Mouse (Mus musculus): ENCODE data around the gene Papss2. TPM values are rescaled to one million over a fixed set of nuclear protein-coding genes. Genes with fewer than 3 reads are reported as not detected.
A peak's percentile ranks its signal among the peaks of the same experiment; 100 is the strongest.

Gene Papss2
- polyA plus RNA-seq, 1 experiment from 2014 or later: 2.0 TPM

DNA sequence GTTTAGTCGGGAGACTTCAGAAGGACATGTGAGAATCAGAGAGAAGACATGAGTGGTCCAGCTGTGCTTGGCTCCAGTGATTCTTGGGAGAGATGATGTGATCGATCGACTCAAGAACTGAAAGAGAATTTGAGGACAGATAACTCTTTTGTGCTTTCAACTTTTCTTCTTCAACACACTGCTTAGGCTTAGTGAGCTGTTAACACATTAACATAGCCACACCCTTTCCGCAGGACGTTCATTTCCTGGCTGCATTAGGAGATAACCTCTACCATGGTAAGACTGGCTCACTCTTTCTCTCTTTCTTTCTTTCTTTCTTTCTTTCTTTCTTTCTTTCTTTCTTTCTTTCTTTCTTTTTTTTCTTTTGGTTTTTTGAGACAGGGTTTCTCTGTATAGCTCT is 25.9 kb upstream of the Papss2 start:
- Histone ChIP-seq H3K27me3 (replicated peaks) (no peaks in the 10 kb centered on the region), H3K9me3 (replicated peaks) (no peaks in the 10 kb centered on the region), H3K27ac (no peak overlapping the region), H3K36me3 (no peaks in the 10 kb centered on the region), H3K4me2 (peak overlapping the region; percentile 49), H3K4me1 (peaks cover 22% of the 10 kb centered on the region), H3K4me3 (no peak overlapping the region), H3K9ac (no peak overlapping the region; the same call in 1 of the 2 replicates)
- WGBS (ENCODE audit: insufficient replicate concordance): 27% methylated on average over 5 of the region's 5 CpGs
- ATAC-seq: peak; percentile 77

DNA sequence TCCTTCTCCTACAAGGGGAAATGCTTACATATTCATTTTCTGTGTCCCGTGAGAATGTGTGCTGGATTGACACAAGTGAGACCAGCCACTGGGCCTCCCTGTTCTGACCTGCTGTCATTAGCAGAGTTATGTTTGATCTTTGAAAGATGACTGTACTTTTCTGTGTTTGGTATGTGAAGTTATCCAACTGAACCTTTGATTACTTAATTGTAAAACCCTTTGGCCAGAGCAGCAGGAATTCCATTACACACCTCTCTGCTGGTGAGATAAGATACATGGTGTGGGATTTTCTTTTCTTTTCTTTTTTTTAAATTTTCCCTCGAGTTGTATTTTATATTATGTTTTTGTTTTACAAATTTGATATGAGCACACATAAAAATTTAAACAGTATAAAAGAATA is 23.4 kb upstream of the Papss2 start:
- no peak overlapping the region for H3K4me2 ChIP-seq
- no peak overlapping the region for H3K4me3 ChIP-seq
- peaks cover 22% of the 10 kb centered on the region for H3K4me1 ChIP-seq
- no peaks in the 10 kb centered on the region for H3K9me3 ChIP-seq (replicated peaks)
- no peaks in the 10 kb centered on the region for H3K27me3 ChIP-seq (replicated peaks)
- no peaks in the 10 kb centered on the region for H3K36me3 ChIP-seq
- H3K9ac ChIP-seq: no peak overlapping the region
- no peak for ATAC-seq
- no peak overlapping the region for H3K27ac ChIP-seq
- 49% methylated on average over 2 of the region's 2 CpGs for WGBS (ENCODE audit: insufficient replicate concordance)

DNA sequence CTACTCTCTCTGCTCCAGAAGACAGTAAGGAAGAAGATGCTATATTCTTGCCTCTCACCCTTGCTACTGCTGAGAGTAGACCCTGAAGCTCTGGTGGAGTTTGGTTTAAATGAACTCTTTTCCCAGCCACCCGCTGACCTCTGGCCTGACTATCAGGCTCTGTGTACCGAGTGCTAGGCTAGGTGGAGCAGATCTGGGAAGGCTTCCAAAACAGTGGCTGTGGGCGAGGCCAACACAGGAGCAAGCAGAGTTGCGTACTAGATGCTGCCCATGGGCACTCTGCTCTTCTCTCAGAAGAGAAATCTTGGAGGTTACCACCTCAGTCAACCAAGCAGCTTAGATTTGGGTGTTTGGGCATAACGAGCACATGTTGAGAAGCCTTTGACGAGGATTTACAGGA is 22.3 kb upstream of the Papss2 start:
- H3K9me3 ChIP-seq (replicated peaks): no peaks in the 10 kb centered on the region
- H3K4me1 ChIP-seq: peaks cover 22% of the 10 kb centered on the region
- H3K27me3 ChIP-seq (replicated peaks): no peaks in the 10 kb centered on the region
- no peak overlapping the region for H3K27ac ChIP-seq
- H3K36me3 ChIP-seq: no peaks in the 10 kb centered on the region
- no peak overlapping the region for H3K4me2 ChIP-seq
- no peak overlapping the region for H3K9ac ChIP-seq
- 0 out of 2 replicates have a peak, but pooled peaks have one; percentile 24 for ATAC-seq
- 73% methylated on average over 6 of the region's 6 CpGs for WGBS (ENCODE audit: insufficient replicate concordance)
- H3K4me3 ChIP-seq: no peak overlapping the region

DNA sequence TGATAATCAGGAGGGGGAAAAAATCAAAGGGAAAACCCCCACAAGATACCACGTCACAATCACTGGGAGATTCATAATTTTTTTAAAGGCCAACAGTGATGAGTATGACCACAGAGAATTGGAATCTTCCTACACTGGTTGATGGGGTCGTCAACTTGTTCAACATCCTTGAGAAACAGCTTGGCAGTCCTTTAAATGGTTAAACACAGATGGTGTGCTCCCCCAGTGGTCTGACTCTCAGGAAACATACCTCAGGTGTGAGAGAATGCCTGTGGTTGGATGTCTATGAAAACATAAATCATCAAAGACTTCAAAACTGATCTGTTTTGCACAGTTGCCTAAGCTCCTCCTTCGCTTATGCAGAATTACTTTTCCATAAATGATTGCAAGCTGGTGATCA is 20.7 kb upstream of the Papss2 start:
- Histone ChIP-seq H3K9me3 (replicated peaks) (no peaks in the 10 kb centered on the region), H3K36me3 (no peaks in the 10 kb centered on the region), H3K9ac (no peak overlapping the region), H3K27ac (no peak overlapping the region), H3K4me1 (peaks cover 9% of the 10 kb centered on the region; the same call in 1 of the 2 replicates), H3K4me2 (no peak overlapping the region), H3K4me3 (no peak overlapping the region), H3K27me3 (replicated peaks) (no peaks in the 10 kb centered on the region)
- no peak for ATAC-seq
- 64% methylated on average over 3 of the region's 3 CpGs for WGBS (ENCODE audit: insufficient replicate concordance)

DNA sequence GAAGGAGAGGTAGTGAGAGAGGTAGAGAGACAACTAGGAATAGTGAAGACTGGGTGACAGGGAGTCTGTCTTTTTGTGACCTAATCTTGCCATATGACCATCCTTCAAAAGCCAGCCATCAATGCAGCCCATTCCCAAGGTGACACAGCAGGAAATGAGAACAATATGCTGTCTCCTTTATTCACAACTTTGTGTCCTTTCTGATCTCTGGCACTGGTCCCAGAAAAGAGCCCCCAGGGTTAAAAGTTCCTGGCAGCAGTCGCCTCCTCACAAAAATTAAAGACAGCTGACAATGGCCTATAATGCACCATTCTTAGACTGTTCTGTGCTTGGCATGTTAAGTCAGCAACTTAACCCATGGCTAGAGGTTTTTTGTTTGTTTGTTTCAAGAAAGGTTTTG is 17.8 kb upstream of the Papss2 start:
- Histone ChIP-seq H3K4me3 (no peak overlapping the region), H3K9ac (no peak overlapping the region), H3K9me3 (replicated peaks) (no peaks in the 10 kb centered on the region), H3K27ac (no peak overlapping the region), H3K27me3 (replicated peaks) (no peaks in the 10 kb centered on the region), H3K4me1 (0 out of 2 replicates have a peak, but pooled peaks cover 5% of the 10 kb centered on the region), H3K36me3 (no peaks in the 10 kb centered on the region), H3K4me2 (no peak overlapping the region)
- WGBS (ENCODE audit: insufficient replicate concordance): 56% methylated on average over 1 of the region's 1 CpGs
- no peak for ATAC-seq

DNA sequence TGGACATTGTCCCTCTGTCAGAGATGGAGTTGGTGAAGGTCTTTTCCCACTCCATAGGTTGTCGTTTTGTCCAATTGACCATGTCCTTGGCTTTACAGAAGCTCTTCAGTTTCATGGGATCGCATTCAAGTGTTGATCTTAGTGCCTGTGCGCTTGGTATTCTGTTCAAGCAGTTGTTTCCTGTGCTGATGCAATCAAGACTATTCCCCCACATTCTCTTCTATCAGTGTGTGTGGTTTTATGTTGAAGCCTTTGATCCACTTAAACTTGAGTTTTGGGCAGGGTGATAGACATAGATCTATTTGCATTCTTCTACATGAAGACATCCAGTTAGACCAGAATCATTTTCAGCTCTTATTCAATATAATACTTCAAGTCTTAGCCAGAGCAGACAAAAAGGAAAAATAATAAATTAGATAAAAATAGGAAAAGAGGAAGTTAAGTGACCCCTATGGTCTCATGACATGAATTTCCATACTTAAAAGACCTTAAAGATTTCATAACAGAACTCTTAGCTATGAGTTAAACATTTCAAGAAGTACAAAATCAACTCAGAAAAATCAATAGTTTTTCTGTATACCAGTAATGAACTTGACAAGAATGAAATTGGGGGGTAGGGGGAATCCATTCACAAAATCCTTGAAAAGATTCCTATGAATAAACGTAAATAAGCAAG is 12.4 kb upstream of the Papss2 start:
- ATAC-seq: no peak
- H3K27me3 ChIP-seq (replicated peaks): 0 out of 2 replicates have a peak, but pooled peaks cover 3% of the 10 kb centered on the region
- H3K27ac ChIP-seq: no peak overlapping the region
- H3K4me2 ChIP-seq: no peak overlapping the region
- H3K9me3 ChIP-seq (replicated peaks): no peaks in the 10 kb centered on the region
- H3K36me3 ChIP-seq: no peaks in the 10 kb centered on the region
- no peaks in the 10 kb centered on the region for H3K4me1 ChIP-seq
- H3K4me3 ChIP-seq: no peak overlapping the region
- WGBS (ENCODE audit: insufficient replicate concordance): 53% methylated on average over 4 of the region's 4 CpGs
- H3K9ac ChIP-seq: no peak overlapping the region

DNA sequence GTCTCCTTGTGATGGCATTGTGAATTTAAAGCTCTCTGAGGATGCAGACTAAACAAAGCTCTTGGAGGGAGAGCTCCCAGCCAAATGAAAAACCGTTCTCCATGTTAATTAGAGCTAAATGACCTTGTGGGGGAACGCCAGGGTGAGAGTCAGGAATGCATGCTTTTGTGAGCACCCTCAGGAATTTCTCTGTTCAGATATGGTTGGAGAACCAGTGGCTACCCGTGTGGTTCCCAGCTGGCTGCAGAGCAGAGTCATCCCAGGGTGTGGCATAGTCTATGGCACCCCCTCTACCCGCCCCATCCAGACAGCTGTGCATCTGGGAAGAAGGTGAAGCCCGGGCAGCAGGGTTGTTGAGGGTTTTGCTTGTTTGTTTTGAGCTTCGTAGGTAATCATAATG is 7.9 kb upstream of the Papss2 start:
- no peaks in the 10 kb centered on the region for H3K36me3 ChIP-seq
- H3K4me1 ChIP-seq: no peaks in the 10 kb centered on the region

DNA sequence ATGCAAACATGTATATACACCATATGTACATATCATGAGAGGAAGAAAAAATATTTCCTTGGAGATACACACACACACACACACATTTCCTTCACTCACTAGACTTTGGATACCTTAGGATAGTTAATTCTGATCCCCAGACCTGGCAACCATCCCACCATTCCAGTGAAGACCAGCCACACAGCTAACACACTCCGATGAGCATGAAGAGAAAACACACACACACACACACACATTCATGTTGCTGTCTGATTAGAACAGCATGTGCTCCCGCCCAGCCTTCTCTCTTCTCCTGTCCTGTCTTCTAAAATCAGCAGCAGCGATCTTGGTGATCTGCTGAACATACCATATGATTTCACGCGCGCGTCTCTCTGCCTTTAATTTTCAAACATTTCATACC is 2.8 kb upstream of the Papss2 start:
- Histone ChIP-seq H3K27ac (no peak overlapping the region), H3K27me3 (replicated peaks) (peaks cover 39% of the 10 kb centered on the region), H3K36me3 (no peaks in the 10 kb centered on the region), H3K4me2 (no peak overlapping the region), H3K4me1 (peaks cover 12% of the 10 kb centered on the region; the same call in 1 of the 2 replicates), H3K4me3 (no peak overlapping the region), H3K9me3 (replicated peaks) (no peaks in the 10 kb centered on the region), H3K9ac (no peak overlapping the region)
- WGBS (ENCODE audit: insufficient replicate concordance): 88% methylated on average over 7 of the region's 7 CpGs
- ATAC-seq: no peak

More for the DNA sequence above, 7.9 kb upstream of the Papss2 start:
- H3K9ac ChIP-seq: no peak overlapping the region
- H3K4me2 ChIP-seq: no peak overlapping the region
- WGBS (ENCODE audit: insufficient replicate concordance): 51% methylated on average over 6 of the region's 6 CpGs
- no peak overlapping the region for H3K27ac ChIP-seq
- H3K4me3 ChIP-seq: no peak overlapping the region
- no peak for ATAC-seq
- no peaks in the 10 kb centered on the region for H3K9me3 ChIP-seq (replicated peaks)
- 0 out of 2 replicates have a peak, but pooled peaks cover 3% of the 10 kb centered on the region for H3K27me3 ChIP-seq (replicated peaks)

DNA sequence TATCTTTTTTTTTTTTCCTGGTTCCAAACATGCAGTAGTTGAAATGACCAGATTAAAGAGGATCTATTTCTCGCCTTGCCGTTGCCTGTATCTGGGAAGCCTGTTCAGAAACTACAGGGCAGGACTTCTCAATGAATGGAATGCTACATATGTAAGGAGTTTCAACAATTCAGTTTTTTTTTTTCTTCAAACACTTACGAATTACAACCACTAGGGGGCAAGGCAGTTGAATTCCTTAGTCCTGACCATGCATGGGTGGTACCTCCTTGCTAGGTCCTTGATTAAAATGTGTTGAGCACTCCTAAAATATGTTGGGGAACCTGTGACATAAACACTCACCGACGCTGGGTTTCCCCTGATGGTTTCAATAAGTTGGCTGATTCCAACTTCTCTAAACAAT is 1.7 kb upstream of the Papss2 start:
- Histone ChIP-seq H3K4me3 (no peak overlapping the region), H3K36me3 (no peaks in the 10 kb centered on the region), H3K4me1 (peaks cover 12% of the 10 kb centered on the region; the same call in 1 of the 2 replicates), H3K4me2 (no peak overlapping the region), H3K27me3 (replicated peaks) (peaks cover 47% of the 10 kb centered on the region), H3K9me3 (replicated peaks) (no peaks in the 10 kb centered on the region), H3K9ac (no peak overlapping the region), H3K27ac (no peak overlapping the region)
- WGBS (ENCODE audit: insufficient replicate concordance): 53% methylated on average over 5 of the region's 5 CpGs
- no peak for ATAC-seq

DNA sequence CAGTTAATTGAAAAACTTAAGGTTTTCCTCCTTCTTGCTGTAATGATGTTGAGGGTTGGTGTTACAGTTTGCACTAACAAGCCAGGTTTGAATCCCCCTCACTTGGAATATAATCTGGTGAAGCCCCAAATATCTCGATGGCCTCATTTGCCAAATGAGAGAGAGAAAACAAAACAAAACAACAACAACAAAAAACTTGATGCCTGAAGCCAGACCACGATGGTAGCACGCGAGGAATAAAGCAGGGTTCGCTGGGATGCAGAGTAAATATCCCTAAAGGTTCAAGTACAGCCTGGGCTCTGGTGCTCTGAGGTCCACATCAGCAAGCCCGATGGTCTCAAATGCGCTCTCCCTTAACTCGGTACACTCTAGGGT is 472 bp upstream of the Papss2 start:
- H3K4me2 ChIP-seq: peak overlapping the region; percentile 84
- 19% methylated on average over 8 of the region's 8 CpGs for WGBS (ENCODE audit: insufficient replicate concordance)
- peaks cover 52% of the 10 kb centered on the region for H3K27me3 ChIP-seq (replicated peaks)
- ATAC-seq: no peak
- H3K9ac ChIP-seq: peak overlapping the region; percentile 59
- peaks cover 12% of the 10 kb centered on the region; the same call in 1 of the 2 replicates for H3K4me1 ChIP-seq
- H3K27ac ChIP-seq: no peak overlapping the region
- no peaks in the 10 kb centered on the region for H3K36me3 ChIP-seq
- H3K4me3 ChIP-seq: peak overlapping the region; percentile 62
- no peaks in the 10 kb centered on the region for H3K9me3 ChIP-seq (replicated peaks)

DNA sequence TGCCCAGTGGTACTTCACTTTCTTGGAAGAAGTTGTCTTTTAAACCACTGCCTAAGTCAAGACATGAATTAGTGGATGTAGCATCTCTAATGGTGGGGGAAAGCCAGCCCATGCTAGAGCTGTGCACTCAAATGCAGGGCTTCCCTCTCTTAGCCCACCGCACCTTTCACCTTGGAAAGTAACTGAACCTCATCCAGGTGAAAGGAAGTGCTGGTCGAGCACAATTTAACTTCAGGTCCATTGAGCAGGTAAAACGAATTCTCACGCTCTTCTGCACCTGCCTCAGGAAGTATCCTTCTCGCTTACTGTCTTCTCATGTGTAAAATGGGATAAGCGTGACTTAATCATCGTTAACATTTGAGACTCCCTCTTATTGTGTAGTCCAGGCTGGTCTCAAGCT is 3.4 kb downstream of the Papss2 start:
- no peak for ATAC-seq
- Histone ChIP-seq H3K4me3 (no peak overlapping the region), H3K4me2 (no peak overlapping the region), H3K27me3 (replicated peaks) (peaks cover 50% of the 10 kb centered on the region), H3K9me3 (replicated peaks) (no peaks in the 10 kb centered on the region), H3K4me1 (peaks cover 12% of the 10 kb centered on the region; the same call in 1 of the 2 replicates), H3K27ac (no peak overlapping the region), H3K9ac (no peak overlapping the region), H3K36me3 (no peaks in the 10 kb centered on the region)
- 70% methylated on average over 7 of the region's 7 CpGs for WGBS (ENCODE audit: insufficient replicate concordance)

DNA sequence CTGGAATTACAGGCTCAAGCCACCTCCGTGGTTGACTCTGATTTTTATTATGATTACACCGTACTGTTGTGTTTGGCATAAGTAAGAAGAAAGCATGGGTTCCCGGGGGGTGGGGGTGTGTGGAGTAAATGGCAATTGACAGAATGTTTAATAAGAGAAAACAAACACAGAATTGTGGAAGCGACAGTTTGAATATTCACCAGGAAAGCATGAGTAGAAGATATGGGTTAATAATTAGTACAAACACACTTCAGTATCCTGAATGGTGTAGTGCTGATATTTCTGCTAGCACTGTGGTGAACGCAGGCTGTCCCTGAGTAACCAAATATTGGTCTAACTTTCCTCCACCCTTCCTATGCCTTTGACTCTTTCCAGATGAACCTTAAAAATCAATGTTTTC is 3.8 kb downstream of the Papss2 start:
- H3K4me3 ChIP-seq: no peak overlapping the region
- WGBS (ENCODE audit: insufficient replicate concordance): 67% methylated on average over 5 of the region's 5 CpGs
- H3K9me3 ChIP-seq (replicated peaks): no peaks in the 10 kb centered on the region
- peaks cover 46% of the 10 kb centered on the region for H3K27me3 ChIP-seq (replicated peaks)
- ATAC-seq: no peak
- H3K27ac ChIP-seq: no peak overlapping the region
- no peaks in the 10 kb centered on the region for H3K36me3 ChIP-seq
- H3K9ac ChIP-seq: no peak overlapping the region
- no peak overlapping the region for H3K4me2 ChIP-seq
- peaks cover 12% of the 10 kb centered on the region; the same call in 1 of the 2 replicates for H3K4me1 ChIP-seq

Data from liver, embryonic 12.5 days (tissue).